Mouse (Mus musculus): ENCODE results near the gene Ccdc69. TPM values are rescaled to one million over a fixed set of nuclear protein-coding genes. Genes with fewer than 3 reads are reported as not detected.
A peak's percentile ranks its signal among the peaks of the same experiment; 100 is the strongest.

The Ccdc69 gene
- polyA plus RNA-seq, 1 experiment, result not detected

GRCm38 (mm10) chr11:55015264-55015663 lies 62.7 kb downstream of the Ccdc69 start:
- H3K4me1 ChIP-seq (ENCODE audit: control insufficient read depth, insufficient read depth, low read length), result peaks cover 26% of the 10 kb centered on the region
- 39% methylated on average over 3 of the region's 3 CpGs for WGBS
- peak overlapping the region; percentile 20; the same call in 1 of the 2 replicates for H3K27ac ChIP-seq (ENCODE audit: insufficient read depth, low read depth, low read length)
- no peak for TF ChIP-seq POLR2A (IDR thresholded peaks at IDR 0.05; ENCODE audit: insufficient read depth, low read depth, low read length)
- no peak for TF ChIP-seq CTCF (IDR thresholded peaks at IDR 0.05; ENCODE audit: insufficient read depth, low read depth, low read length)
- H3K4me3 ChIP-seq (ENCODE audit: insufficient read depth, low read depth, low read length), result no peak overlapping the region

- H3K27ac ChIP-seq (ENCODE audit: insufficient read depth, low read depth, low read length), result no peak overlapping the region
- no peak overlapping the region for H3K4me3 ChIP-seq (ENCODE audit: insufficient read depth, low read depth, low read length)
- WGBS, result 84% methylated on average over 6 of the region's 6 CpGs
- peaks cover 22% of the 10 kb centered on the region for H3K4me1 ChIP-seq (ENCODE audit: control insufficient read depth, insufficient read depth, low read length)
- TF ChIP-seq POLR2A (IDR thresholded peaks at IDR 0.05; ENCODE audit: insufficient read depth, low read depth, low read length), result no peak
- no peak for TF ChIP-seq CTCF (IDR thresholded peaks at IDR 0.05; ENCODE audit: insufficient read depth, low read depth, low read length)
Measured at GRCm38 (mm10) chr11:55013802-55014201, 64.1 kb downstream of the Ccdc69 start.

- peaks cover 20% of the 10 kb centered on the region for H3K4me1 ChIP-seq (ENCODE audit: control insufficient read depth, insufficient read depth, low read length)
- no peak overlapping the region for H3K27ac ChIP-seq (ENCODE audit: insufficient read depth, low read depth, low read length)
- TF ChIP-seq CTCF (IDR thresholded peaks at IDR 0.05; ENCODE audit: insufficient read depth, low read depth, low read length) (no peak), POLR2A (IDR thresholded peaks at IDR 0.05; ENCODE audit: insufficient read depth, low read depth, low read length) (no peak)
- no peak overlapping the region for H3K4me3 ChIP-seq (ENCODE audit: insufficient read depth, low read depth, low read length)
- 65% methylated on average over 5 of the region's 5 CpGs for WGBS
Measured at GRCm38 (mm10) chr11:55012551-55013521, 65.1 kb downstream of the Ccdc69 start.

GRCm38 (mm10) chr11:55011440-55011839 lies 66.5 kb downstream of the Ccdc69 start:
- Histone ChIP-seq H3K4me3 (ENCODE audit: insufficient read depth, low read depth, low read length) (no peak overlapping the region), H3K4me1 (ENCODE audit: control insufficient read depth, insufficient read depth, low read length) (peaks cover 16% of the 10 kb centered on the region), H3K27ac (ENCODE audit: insufficient read depth, low read depth, low read length) (no peak overlapping the region)
- TF ChIP-seq CTCF (IDR thresholded peaks at IDR 0.05; ENCODE audit: insufficient read depth, low read depth, low read length) (no peak), POLR2A (IDR thresholded peaks at IDR 0.05; ENCODE audit: insufficient read depth, low read depth, low read length) (no peak)
- 82% methylated on average over 3 of the region's 3 CpGs for WGBS

- TF ChIP-seq CTCF (IDR thresholded peaks at IDR 0.05; ENCODE audit: insufficient read depth, low read depth, low read length) (no peak), POLR2A (IDR thresholded peaks at IDR 0.05; ENCODE audit: insufficient read depth, low read depth, low read length) (no peak)
- Histone ChIP-seq H3K27ac (ENCODE audit: insufficient read depth, low read depth, low read length) (no peak overlapping the region), H3K4me1 (ENCODE audit: control insufficient read depth, insufficient read depth, low read length) (no peaks in the 10 kb centered on the region), H3K4me3 (ENCODE audit: insufficient read depth, low read depth, low read length) (no peak overlapping the region)
- 86% methylated on average over 6 of the region's 6 CpGs for WGBS
Measured at GRCm38 (mm10) chr11:55008230-55008629, 69.7 kb downstream of the Ccdc69 start.

GRCm38 (mm10) chr11:55005684-55006083 lies 72.2 kb downstream of the Ccdc69 start:
- no peaks in the 10 kb centered on the region for H3K4me1 ChIP-seq (ENCODE audit: control insufficient read depth, insufficient read depth, low read length)
- no peak overlapping the region for H3K4me3 ChIP-seq (ENCODE audit: insufficient read depth, low read depth, low read length)
- H3K27ac ChIP-seq (ENCODE audit: insufficient read depth, low read depth, low read length), result no peak overlapping the region
- 84% methylated on average over 5 of the region's 5 CpGs for WGBS
- TF ChIP-seq POLR2A (IDR thresholded peaks at IDR 0.05; ENCODE audit: insufficient read depth, low read depth, low read length) (no peak), CTCF (IDR thresholded peaks at IDR 0.05; ENCODE audit: insufficient read depth, low read depth, low read length) (no peak)

- no peak overlapping the region for H3K4me3 ChIP-seq (ENCODE audit: insufficient read depth, low read depth, low read length)
- TF ChIP-seq POLR2A (IDR thresholded peaks at IDR 0.05; ENCODE audit: insufficient read depth, low read depth, low read length) (no peak), CTCF (IDR thresholded peaks at IDR 0.05; ENCODE audit: insufficient read depth, low read depth, low read length) (no peak)
- H3K4me1 ChIP-seq (ENCODE audit: control insufficient read depth, insufficient read depth, low read length), result no peaks in the 10 kb centered on the region
- no peak overlapping the region for H3K27ac ChIP-seq (ENCODE audit: insufficient read depth, low read depth, low read length)
- 84% methylated on average over 7 of the region's 7 CpGs for WGBS
Measured at GRCm38 (mm10) chr11:55004970-55005502, 72.9 kb downstream of the Ccdc69 start.

Other genes with a start within 250 kb of the Ccdc69 start
- gene Lyrm7, start 217.2 kb downstream of the Ccdc69 start, polyA plus RNA-seq (2012; ENCODE audit: insufficient read depth, insufficient read length, low replicate concordance, missing spikeins), result not detected in 2 replicates
- not detected in 2 replicates for gene Hint1, start 211.7 kb downstream of the Ccdc69 start, polyA plus RNA-seq (2012; ENCODE audit: insufficient read depth, insufficient read length, low replicate concordance, missing spikeins)
- gene Gpx3, start 175.7 kb downstream of the Ccdc69 start, polyA plus RNA-seq (2012; ENCODE audit: insufficient read depth, insufficient read length, low replicate concordance, missing spikeins), result not detected in 2 replicates
- 110 TPM in 1 of 2 replicates, not detected in the other for gene Tnip1, start 115.2 kb downstream of the Ccdc69 start, polyA plus RNA-seq (2012; ENCODE audit: insufficient read depth, insufficient read length, low replicate concordance, missing spikeins)
- not detected in 2 replicates for gene Anxa6, start 44.7 kb downstream of the Ccdc69 start, polyA plus RNA-seq (2012; ENCODE audit: insufficient read depth, insufficient read length, low replicate concordance, missing spikeins)
- gene Gm2a, start 20.0 kb upstream of the Ccdc69 start, polyA plus RNA-seq (2012; ENCODE audit: insufficient read depth, insufficient read length, low replicate concordance, missing spikeins), result not detected in 2 replicates
- gene Slc36a3, start 73.6 kb upstream of the Ccdc69 start, polyA plus RNA-seq (2012; ENCODE audit: insufficient read depth, insufficient read length, low replicate concordance, missing spikeins), result not detected in 2 replicates
- not detected in 2 replicates for gene Slc36a2, start 106.9 kb upstream of the Ccdc69 start, polyA plus RNA-seq (2012; ENCODE audit: insufficient read depth, insufficient read length, low replicate concordance, missing spikeins)
- not detected in 2 replicates for gene Slc36a1, start 126.2 kb upstream of the Ccdc69 start, polyA plus RNA-seq (2012; ENCODE audit: insufficient read depth, insufficient read length, low replicate concordance, missing spikeins)